Comparison of ENCODE assay signal across 18 mouse cellular contexts in genomic region chr5:17276782-17277578, GRCm38 (mm10).
"Had no signal": no experiment of that assay in that cellular context is flagged by ENCODE, and none has a peak within 500 bp of the region (broad histone marks: within the 10 kb centered on the region; RNA-seq: fewer than 3 reads in every experiment).

No protein-coding gene starts in this region.

- H3K27me3 ChIP-seq: midbrain, embryonic 12.5 days; neural tube, embryonic 13.5 days; neural tube, embryonic 15.5 days had no signal

- H3K27ac ChIP-seq: midbrain, embryonic 10.5 days; midbrain, embryonic 12.5 days; neural tube, embryonic 13.5 days; neural tube, embryonic 15.5 days had no signal

- H3K4me3 ChIP-seq: midbrain, embryonic 10.5 days; midbrain, embryonic 12.5 days; myocyte; neural tube, embryonic 13.5 days; neural tube, embryonic 15.5 days had no signal

- H3K4me2 ChIP-seq: lung, embryonic 14.5 days; midbrain, embryonic 12.5 days; neural tube, embryonic 13.5 days; neural tube, embryonic 15.5 days had no signal

- H3K36me3 ChIP-seq: midbrain, embryonic 10.5 days; midbrain, embryonic 12.5 days; neural tube, embryonic 13.5 days; neural tube, embryonic 15.5 days had no signal

- H3K9ac ChIP-seq: lung, embryonic 14.5 days; midbrain, embryonic 12.5 days; neural tube, embryonic 13.5 days; neural tube, embryonic 15.5 days had no signal

- DNase-seq: lung, embryonic 14.5 days; lung, postnatal 10 days; lung, postnatal 4 days; midbrain, embryonic 14.5 days; retina, postnatal 1 day; right cerebral cortex, adult 18-20 months; right cerebral cortex, postnatal 25 days; right cerebral cortex, postnatal 4 days; spleen, adult 18-20 months; thymus, adult 18-20 months; thymus, postnatal 14 days; thymus, postnatal 36 days had no signal

- ATAC-seq: midbrain, embryonic 16.5 days had no signal

- H3K9me3 ChIP-seq: midbrain, embryonic 10.5 days; midbrain, embryonic 12.5 days; neural tube, embryonic 13.5 days; neural tube, embryonic 15.5 days had no signal

- H3K4me1 ChIP-seq: midbrain, embryonic 10.5 days; midbrain, embryonic 12.5 days; neural tube, embryonic 15.5 days had no signal
